Mouse (Mus musculus): Measurements from ENCODE around the gene Efr3b. TPM values are rescaled to one million over a fixed set of nuclear protein-coding genes. Genes with fewer than 3 reads are reported as not detected.

Gene Efr3b
- polyA plus RNA-seq, 1 experiment from 2014 or later, result 3.5 TPM

GRCm38 (mm10) chr12:3928841-3929240, 109.9 kb downstream of the Efr3b start:
- no peak overlapping the region for H3K9ac ChIP-seq
- H3K9me3 ChIP-seq, result no peaks in the 10 kb centered on the region
- no peak for ATAC-seq (ENCODE audit: insufficient number of reproducible peaks, low FRiP score, low TSS enrichment, low read depth)
- H3K27me3 ChIP-seq, result no peaks in the 10 kb centered on the region
- no peak overlapping the region for H3K4me3 ChIP-seq
- H3K27ac ChIP-seq, result no peak overlapping the region
- H3K36me3 ChIP-seq, result no peaks in the 10 kb centered on the region
- no peaks in the 10 kb centered on the region for H3K4me1 ChIP-seq
- no peak overlapping the region for H3K4me2 ChIP-seq
- 70% methylated on average over 3 of the region's 3 CpGs for WGBS

- 0% methylated on average over 1 of the region's 1 CpGs for WGBS
- H3K27me3 ChIP-seq, result no peaks in the 10 kb centered on the region
- H3K9ac ChIP-seq, result no peak overlapping the region
- H3K27ac ChIP-seq, result no peak overlapping the region
- H3K4me3 ChIP-seq, result no peak overlapping the region
- ATAC-seq (ENCODE audit: insufficient number of reproducible peaks, low FRiP score, low TSS enrichment, low read depth), result no peak
- no peak overlapping the region for H3K4me2 ChIP-seq
- H3K4me1 ChIP-seq, result no peaks in the 10 kb centered on the region
- H3K36me3 ChIP-seq, result no peaks in the 10 kb centered on the region
- H3K9me3 ChIP-seq, result no peaks in the 10 kb centered on the region
Measured at GRCm38 (mm10) chr12:3926127-3926526, 112.6 kb downstream of the Efr3b start.

- no peak overlapping the region for H3K4me2 ChIP-seq
- H3K9me3 ChIP-seq, result no peaks in the 10 kb centered on the region
- peaks cover 4% of the 10 kb centered on the region; the same call in 1 of the 2 replicates for H3K4me1 ChIP-seq
- no peak overlapping the region for H3K9ac ChIP-seq
- no peak overlapping the region for H3K27ac ChIP-seq
- H3K27me3 ChIP-seq, result no peaks in the 10 kb centered on the region
- H3K36me3 ChIP-seq, result no peaks in the 10 kb centered on the region
- WGBS, result 80% methylated on average over 3 of the region's 3 CpGs
- H3K4me3 ChIP-seq, result no peak overlapping the region
- ATAC-seq (ENCODE audit: insufficient number of reproducible peaks, low FRiP score, low TSS enrichment, low read depth), result no peak
Measured at GRCm38 (mm10) chr12:3919423-3919822, 119.3 kb downstream of the Efr3b start.

GRCm38 (mm10) chr12:3918577-3918976, 120.1 kb downstream of the Efr3b start:
- 72% methylated on average over 3 of the region's 3 CpGs for WGBS
- no peak for ATAC-seq (ENCODE audit: insufficient number of reproducible peaks, low FRiP score, low TSS enrichment, low read depth)

GRCm38 (mm10) chr12:3917668-3918341, 120.9 kb downstream of the Efr3b start:
- 22% methylated on average over 14 of the region's 14 CpGs for WGBS
- Histone ChIP-seq H3K27ac (no peak overlapping the region), H3K36me3 (no peaks in the 10 kb centered on the region), H3K4me1 (peaks cover 4% of the 10 kb centered on the region; the same call in 1 of the 2 replicates), H3K4me2 (no peak overlapping the region), H3K9ac (no peak overlapping the region), H3K9me3 (no peaks in the 10 kb centered on the region), H3K4me3 (no peak overlapping the region), H3K27me3 (no peaks in the 10 kb centered on the region)
- 0 out of 2 replicates have a peak, but pooled peaks have one; percentile 46 for ATAC-seq (ENCODE audit: insufficient number of reproducible peaks, low FRiP score, low TSS enrichment, low read depth)

More at GRCm38 (mm10) chr12:3918577-3918976, 120.1 kb downstream of the Efr3b start:
- H3K4me1 ChIP-seq, result peaks cover 4% of the 10 kb centered on the region; the same call in 1 of the 2 replicates
- no peak overlapping the region for H3K4me2 ChIP-seq
- no peaks in the 10 kb centered on the region for H3K27me3 ChIP-seq
- no peaks in the 10 kb centered on the region for H3K36me3 ChIP-seq
- H3K9me3 ChIP-seq, result no peaks in the 10 kb centered on the region
- no peak overlapping the region for H3K9ac ChIP-seq
- no peak overlapping the region for H3K27ac ChIP-seq
- no peak overlapping the region for H3K4me3 ChIP-seq

GRCm38 (mm10) chr12:3915852-3916251, 122.9 kb downstream of the Efr3b start:
- Histone ChIP-seq H3K4me2 (no peak overlapping the region), H3K4me3 (no peak overlapping the region), H3K36me3 (peaks cover 12% of the 10 kb centered on the region; the same call in 1 of the 2 replicates), H3K4me1 (peaks cover 4% of the 10 kb centered on the region; the same call in 1 of the 2 replicates), H3K9ac (no peak overlapping the region), H3K9me3 (no peaks in the 10 kb centered on the region), H3K27me3 (no peaks in the 10 kb centered on the region), H3K27ac (no peak overlapping the region)
- ATAC-seq (ENCODE audit: insufficient number of reproducible peaks, low FRiP score, low TSS enrichment, low read depth), result no peak
- WGBS, result 85% methylated on average over 3 of the region's 3 CpGs

Other genes with a start within 250 kb of the Efr3b start
- 133 and 142 TPM in 2 replicates for gene Dnmt3a, start 232.9 kb downstream of the Efr3b start, polyA plus RNA-seq (2015; fragmentation: Nextera tagmentation; extraction: Ambion mirVana)
- gene Pomc, start 84.0 kb downstream of the Efr3b start, polyA plus RNA-seq (2015; fragmentation: Nextera tagmentation; extraction: Ambion mirVana), result 2.0 and 2.1 TPM in 2 replicates
- gene Dnajc27, start 43.7 kb upstream of the Efr3b start, polyA plus RNA-seq (2015; fragmentation: Nextera tagmentation; extraction: Ambion mirVana), result 5.1 and 5.5 TPM in 2 replicates
- 11.4 and 14.1 TPM in 2 replicates for gene Adcy3, start 94.2 kb upstream of the Efr3b start, polyA plus RNA-seq (2015; fragmentation: Nextera tagmentation; extraction: Ambion mirVana)
- gene Ptrhd1, start 195.1 kb upstream of the Efr3b start, polyA plus RNA-seq (2015; fragmentation: Nextera tagmentation; extraction: Ambion mirVana), result 4.5 TPM in 2 replicates
- gene Cenpo, start 195.4 kb upstream of the Efr3b start, polyA plus RNA-seq (2015; fragmentation: Nextera tagmentation; extraction: Ambion mirVana), result 12.0 and 12.7 TPM in 2 replicates